Mouse (Mus musculus): ENCODE results near the gene Il22ra2.

DNA sequence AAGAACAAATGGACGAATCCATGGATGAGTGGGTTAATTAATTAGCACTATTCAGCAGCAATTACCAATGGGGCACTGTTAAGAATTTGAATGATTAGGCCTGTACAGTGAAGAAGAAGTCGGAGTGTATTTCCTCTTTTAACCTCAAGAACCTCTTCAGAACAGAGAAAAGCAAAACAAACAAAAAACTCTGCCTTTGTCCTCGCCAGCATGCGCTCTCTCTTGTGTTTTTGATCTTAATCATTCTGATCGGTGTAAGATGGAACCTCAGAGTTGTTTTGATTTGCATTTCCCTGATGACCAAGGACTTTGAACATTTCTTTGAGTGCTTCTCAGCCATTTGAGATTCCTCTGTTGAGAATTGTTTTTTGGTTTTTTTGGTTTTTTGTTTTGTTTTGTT is 2.1 kb upstream of the Il22ra2 start:
- no peak for TF ChIP-seq CTCF (IDR thresholded peaks at IDR 0.05; ENCODE audit: extremely low read depth, insufficient read depth, insufficient read length, insufficient replicate concordance)
- TF ChIP-seq POLR2A (IDR thresholded peaks at IDR 0.05; ENCODE audit: low read depth, low read length), result no peak

Data from spleen, adult 2 months (tissue).